Mouse (Mus musculus) lung, embryonic 14.5 days (tissue): ENCODE results near the gene Tsnax. TPM values are rescaled to one million over a fixed set of nuclear protein-coding genes. Genes with fewer than 3 reads are reported as not detected.

Experiments
- ATAC-seq: fragments of 200-750 bp; cut with Nextera tagmentation; 2 replicates; pipeline ENCODE4 v1.8.0; 2017; ENCODE audit warnings: mild to moderate bottlenecking, moderate TSS enrichment, moderate library complexity; ENCODE audit not compliant: insufficient read depth
- DNase-seq: peaks from one replicate; pipeline ENCODE4 v3.0.0-alpha.2; 2015
- H3K27ac ChIP-seq: fragments of 300-500 bp; sonication (generic); 2 replicates; pipeline ENCODE4 v1.5.1; 2014; ENCODE audit warnings: low read depth, mild to moderate bottlenecking, moderate library complexity
- H3K27me3 ChIP-seq: fragments of 300-500 bp; sonication (generic); 2 replicates; pipeline ENCODE4 v1.6.1; 2014; ENCODE audit warnings: low read length, control low read depth; ENCODE audit not compliant: insufficient read depth
- H3K36me3 ChIP-seq: fragments of 300-500 bp; sonication (generic); 2 replicates; pipeline ENCODE4 v1.6.1; 2014; ENCODE audit warnings: control low read depth; ENCODE audit not compliant: insufficient read depth
- H3K4me1 ChIP-seq: fragments of 300-500 bp; sonication (generic); 2 replicates; pipeline ENCODE4 v1.6.1; 2014; ENCODE audit warnings: antibody characterized with exemption, control low read depth; ENCODE audit not compliant: insufficient read depth
- H3K4me2 ChIP-seq: fragments of 300-500 bp; sonication (generic); 2 replicates; pipeline ENCODE4 v1.6.1; 2014; ENCODE audit warnings: mild to moderate bottlenecking
- H3K4me3 ChIP-seq: fragments of 300-500 bp; sonication (generic); 2 replicates; pipeline ENCODE4 v1.5.1; 2014; ENCODE audit warnings: low read depth, low read length
- H3K9ac ChIP-seq: fragments of 300-500 bp; sonication (generic); 2 replicates; pipeline ENCODE4 v1.6.1; 2014
- H3K9me3 ChIP-seq: fragments of 300-500 bp; sonication (generic); 2 replicates; pipeline ENCODE4 v1.6.1; 2016; ENCODE audit warnings: low read depth, low read length, control low read depth
- CTCF ChIP-seq: IDR thresholded peaks from 2 replicates; pipeline ENCODE4 v1.5.1; 2016; ENCODE audit warnings: antibody characterized with exemption, low read depth
- WGBS: fragments of 180-500 bp; shearing (Covaris S2); extraction: QIAGEN DNeasy Blood & Tissue Kit; methylation state at CpG from one replicate; pipeline ENCODE4 v1.1.7; 2014; 5-methylcytosine and 5-hydroxymethylcytosine counted together
- polyA plus RNA-seq: library from polyadenylated mRNA; unstranded; fragments of >200 nt; fragmentation: Nextera tagmentation; extraction: Ambion mirVana; gene quantifications from 2 replicates; pipeline ENCODE4 v1.2.1, GENCODE M21; 2014

The Tsnax gene
- polyA plus RNA-seq, 1 experiment from 2014 or later, result 131 TPM

DNA sequence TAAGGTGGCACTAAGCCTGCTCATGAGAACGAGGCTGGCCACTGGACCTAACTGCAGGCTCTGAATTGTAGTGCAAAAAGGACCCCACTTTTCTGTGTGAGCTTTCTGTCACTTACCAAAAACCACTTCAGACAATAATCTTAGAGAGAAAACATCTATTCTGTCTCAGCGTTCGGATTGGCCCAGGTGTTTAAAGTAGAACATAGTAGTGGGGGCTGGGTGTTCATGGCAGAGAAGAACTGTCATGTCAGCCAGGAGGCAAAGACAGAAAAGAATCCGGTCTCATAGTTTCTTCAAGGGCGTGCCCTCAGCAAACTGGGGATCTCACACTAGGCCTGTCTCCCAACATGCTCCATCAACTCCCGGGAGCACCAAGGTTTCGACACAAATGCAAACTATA is 34.8 kb upstream of the Tsnax start:
- Histone ChIP-seq H3K9ac (no peak overlapping the region), H3K9me3 (no peaks in the 10 kb centered on the region), H3K4me2 (no peak overlapping the region), H3K27me3 (no peaks in the 10 kb centered on the region), H3K4me3 (no peak overlapping the region), H3K4me1 (no peaks in the 10 kb centered on the region), H3K27ac (no peak overlapping the region), H3K36me3 (no peaks in the 10 kb centered on the region)
- DNase-seq (no peak), ATAC-seq (no peak)
- TF ChIP-seq CTCF, result no peak
- 72% methylated on average over 7 of the region's 7 CpGs for WGBS

DNA sequence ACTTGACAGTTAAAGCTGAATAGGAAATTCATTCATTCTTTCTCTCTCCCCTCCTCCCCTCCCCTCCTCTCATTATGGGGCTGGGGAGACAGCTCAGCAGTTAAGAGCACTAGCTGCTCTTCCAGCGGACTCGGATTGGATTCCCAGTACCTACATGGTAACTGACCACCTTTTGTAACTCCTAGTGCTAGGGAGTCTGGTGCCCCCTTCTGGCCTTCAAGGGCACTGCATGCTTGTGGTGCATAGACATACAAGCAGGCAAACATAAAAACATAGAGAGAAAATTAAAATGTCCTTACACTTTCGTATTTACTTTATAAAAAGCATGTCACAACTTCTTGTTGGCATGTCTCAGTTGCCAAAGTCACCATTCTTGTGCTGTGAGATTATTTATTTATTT is 32.8 kb upstream of the Tsnax start:
- Histone ChIP-seq H3K4me2 (no peak overlapping the region), H3K27ac (no peak overlapping the region), H3K27me3 (no peaks in the 10 kb centered on the region), H3K4me1 (no peaks in the 10 kb centered on the region), H3K4me3 (no peak overlapping the region), H3K36me3 (no peaks in the 10 kb centered on the region), H3K9ac (no peak overlapping the region), H3K9me3 (no peaks in the 10 kb centered on the region)
- peak; percentile 48 for TF ChIP-seq CTCF
- DNase-seq (no peak), ATAC-seq (no peak)
- 92% methylated on average over 3 of the region's 3 CpGs for WGBS

DNA sequence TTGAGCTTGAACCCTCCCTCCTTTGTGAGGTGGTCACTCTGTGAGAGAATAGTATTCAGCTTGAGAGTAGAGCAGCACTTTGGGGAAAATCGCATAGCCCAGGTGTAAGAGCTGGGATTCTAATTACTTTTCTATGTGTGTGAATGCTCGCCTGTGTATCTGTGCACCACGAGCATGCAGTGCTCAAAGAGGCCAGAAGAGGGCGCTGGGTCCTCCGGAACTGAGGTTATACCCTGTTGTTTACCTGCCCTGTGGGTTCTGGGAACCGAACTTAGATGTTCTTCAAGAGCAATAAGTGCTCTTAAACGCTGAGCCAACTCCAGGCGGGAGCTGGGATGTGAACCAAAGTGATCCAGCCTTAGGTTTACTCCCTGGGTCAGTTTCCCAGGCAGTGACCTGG is 32.0 kb upstream of the Tsnax start:
- no peak overlapping the region for H3K4me3 ChIP-seq
- H3K4me1 ChIP-seq, result no peaks in the 10 kb centered on the region
- no peak overlapping the region for H3K4me2 ChIP-seq
- H3K9me3 ChIP-seq, result no peaks in the 10 kb centered on the region
- no peaks in the 10 kb centered on the region for H3K27me3 ChIP-seq
- H3K36me3 ChIP-seq, result no peaks in the 10 kb centered on the region
- no peak overlapping the region for H3K9ac ChIP-seq
- ATAC-seq, result no peak
- DNase-seq, result no peak
- TF ChIP-seq CTCF, result peak; percentile 38; the same call in 1 of the 2 replicates
- H3K27ac ChIP-seq, result no peak overlapping the region
- 80% methylated on average over 8 of the region's 8 CpGs for WGBS

DNA sequence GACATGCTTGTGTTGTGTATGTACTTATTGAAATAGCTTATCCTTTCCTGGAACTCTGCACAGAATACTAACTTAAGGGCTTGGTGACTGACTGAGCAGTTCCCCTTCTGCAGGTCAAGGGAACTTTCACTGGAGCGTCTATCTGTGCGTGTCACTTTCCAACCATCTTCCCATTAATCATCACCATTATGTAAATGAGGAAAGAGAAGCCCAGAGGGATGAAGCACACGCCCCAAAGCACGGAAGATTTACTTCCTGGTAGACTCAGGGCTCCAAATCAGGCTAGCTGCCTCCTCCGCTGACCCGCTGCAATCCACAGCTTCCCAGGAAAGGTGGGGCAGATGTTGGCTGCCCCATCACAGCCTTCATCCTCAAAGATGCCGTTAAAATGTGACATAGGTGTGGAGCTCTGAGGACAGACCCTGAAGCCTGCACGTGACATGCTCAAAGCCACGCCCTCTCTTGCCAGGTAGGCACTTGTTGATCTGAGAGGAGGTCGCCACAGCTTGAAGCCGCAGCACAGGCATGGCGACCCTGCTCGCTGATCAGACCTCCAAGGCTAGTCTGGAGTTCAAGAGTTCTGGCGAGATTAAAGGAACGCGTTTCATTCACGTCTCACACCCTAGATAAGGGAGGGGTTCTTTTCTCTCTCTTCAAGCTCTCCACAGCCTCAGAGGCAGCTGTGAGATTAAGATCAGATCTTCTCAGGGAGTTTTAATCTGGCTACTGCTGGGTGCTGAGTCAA is 21.7 kb upstream of the Tsnax start:
- H3K4me1 ChIP-seq, result peaks cover 5% of the 10 kb centered on the region; the same call in 1 of the 2 replicates
- 0 out of 2 replicates have a peak, but pooled peaks cover 3% of the 10 kb centered on the region for H3K27me3 ChIP-seq
- H3K36me3 ChIP-seq, result no peaks in the 10 kb centered on the region
- peak overlapping the region; percentile 54 for H3K4me2 ChIP-seq
- H3K27ac ChIP-seq, result no peak overlapping the region
- no peak for TF ChIP-seq CTCF
- no peaks in the 10 kb centered on the region for H3K9me3 ChIP-seq
- ATAC-seq (no peak), DNase-seq (no peak)
- no peak overlapping the region for H3K9ac ChIP-seq
- 7% methylated on average over 17 of the region's 17 CpGs for WGBS
- H3K4me3 ChIP-seq, result peak overlapping the region; percentile 10; the same call in 1 of the 2 replicates

DNA sequence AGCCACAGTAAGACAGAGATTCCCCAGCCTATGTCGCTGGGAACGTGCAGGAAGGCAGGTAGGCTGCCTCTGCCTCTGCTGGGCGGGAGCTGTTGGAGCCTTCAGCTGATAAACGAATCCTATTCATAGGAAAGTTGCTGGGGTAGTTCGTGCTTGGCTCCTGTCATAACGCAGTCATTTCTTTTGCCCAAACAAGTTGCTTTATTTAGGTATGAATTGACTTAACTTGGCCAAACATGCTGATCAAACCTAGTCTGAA is 21.2 kb upstream of the Tsnax start:
- Histone ChIP-seq H3K27ac (no peak overlapping the region), H3K27me3 (0 out of 2 replicates have a peak, but pooled peaks cover 3% of the 10 kb centered on the region), H3K36me3 (no peaks in the 10 kb centered on the region), H3K4me1 (peaks cover 5% of the 10 kb centered on the region; the same call in 1 of the 2 replicates), H3K9me3 (no peaks in the 10 kb centered on the region), H3K4me3 (0 out of 2 replicates have a peak overlapping the region, but pooled peaks have one; percentile 10), H3K9ac (no peak overlapping the region), H3K4me2 (peak overlapping the region; percentile 54; the same call in 1 of the 2 replicates)
- WGBS, result 17% methylated on average over 6 of the region's 6 CpGs
- TF ChIP-seq CTCF, result no peak
- ATAC-seq (no peak), DNase-seq (no peak)

DNA sequence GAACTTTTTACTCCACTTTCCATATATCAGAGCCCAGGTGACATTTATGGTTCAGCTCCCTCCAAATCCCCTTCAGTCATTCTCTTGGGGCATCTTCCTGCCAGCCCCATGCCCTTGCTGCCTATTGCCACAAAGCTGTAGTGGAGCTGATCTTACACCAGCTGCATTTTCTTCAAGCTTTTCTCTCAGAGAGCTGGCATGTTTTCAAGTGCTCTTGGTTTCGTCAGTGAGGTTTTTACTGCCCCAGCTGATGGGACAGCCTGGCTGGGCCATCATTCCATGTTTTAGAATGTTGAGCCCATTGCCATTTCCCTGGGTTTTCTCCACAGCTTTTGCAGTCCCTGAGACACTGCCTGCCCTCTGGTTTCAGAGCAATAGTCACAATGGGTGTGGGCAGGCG is 17.0 kb upstream of the Tsnax start:
- Histone ChIP-seq H3K4me1 (peaks cover 5% of the 10 kb centered on the region; the same call in 1 of the 2 replicates), H3K27me3 (0 out of 2 replicates have a peak, but pooled peaks cover 3% of the 10 kb centered on the region), H3K27ac (no peak overlapping the region), H3K9me3 (0 out of 2 replicates have a peak, but pooled peaks cover 5% of the 10 kb centered on the region), H3K4me3 (no peak overlapping the region), H3K9ac (no peak overlapping the region), H3K4me2 (no peak overlapping the region), H3K36me3 (no peaks in the 10 kb centered on the region)
- TF ChIP-seq CTCF, result no peak
- ATAC-seq (no peak), DNase-seq (no peak)
- 67% methylated on average over 2 of the region's 2 CpGs for WGBS

DNA sequence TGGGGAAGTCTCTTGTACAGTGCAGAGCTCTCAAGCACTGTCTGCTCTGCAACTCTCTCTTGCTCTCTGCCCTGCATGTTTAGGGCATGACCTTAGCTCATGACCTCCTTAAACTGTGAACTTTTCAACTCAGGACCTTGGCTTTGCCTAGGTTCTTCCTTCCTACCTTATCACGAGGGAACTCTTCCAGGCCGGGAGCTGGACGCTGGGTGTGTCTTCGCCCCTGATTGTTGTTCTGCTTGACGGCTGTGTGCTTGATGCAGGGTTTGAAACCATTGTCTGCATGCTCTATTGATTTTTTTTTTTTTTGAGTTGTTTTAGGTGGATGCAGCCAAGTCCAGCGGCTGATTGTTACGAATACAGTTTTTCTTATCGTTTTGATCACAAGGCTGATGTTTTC is 11.3 kb downstream of the Tsnax start:
- no peak overlapping the region for H3K4me2 ChIP-seq
- no peaks in the 10 kb centered on the region for H3K27me3 ChIP-seq
- no peaks in the 10 kb centered on the region for H3K4me1 ChIP-seq
- no peak overlapping the region for H3K4me3 ChIP-seq
- peaks cover 58% of the 10 kb centered on the region for H3K36me3 ChIP-seq
- no peak overlapping the region for H3K27ac ChIP-seq
- H3K9ac ChIP-seq, result no peak overlapping the region
- no peaks in the 10 kb centered on the region for H3K9me3 ChIP-seq
- DNase-seq (no peak), ATAC-seq (no peak)
- WGBS, result 86% methylated on average over 8 of the region's 8 CpGs
- no peak for TF ChIP-seq CTCF

DNA sequence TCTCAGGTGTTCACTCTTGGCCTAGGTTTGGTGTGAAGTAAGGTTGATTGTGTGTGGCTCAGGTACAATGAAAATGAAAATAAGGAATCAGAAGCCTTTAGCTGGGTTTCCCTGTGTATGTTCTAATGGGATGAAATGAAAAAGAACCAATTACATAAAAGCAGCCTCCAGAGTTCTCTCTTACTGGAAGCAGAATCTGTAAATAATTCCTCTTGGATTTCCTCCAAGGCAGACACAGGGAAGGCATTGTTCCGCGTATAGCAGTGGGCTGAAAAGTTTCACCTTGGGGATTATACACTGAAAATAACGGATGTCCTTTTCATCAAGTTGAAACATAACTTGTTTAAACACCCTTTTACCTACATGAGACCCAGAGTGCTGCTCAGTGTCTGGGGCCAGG is 14.4 kb downstream of the Tsnax start:
- TF ChIP-seq CTCF, result no peak
- Histone ChIP-seq H3K4me3 (no peak overlapping the region), H3K4me2 (no peak overlapping the region), H3K9me3 (no peaks in the 10 kb centered on the region), H3K36me3 (peaks cover 82% of the 10 kb centered on the region), H3K4me1 (no peaks in the 10 kb centered on the region), H3K27me3 (no peaks in the 10 kb centered on the region), H3K9ac (no peak overlapping the region; the same call in 1 of the 2 replicates), H3K27ac (no peak overlapping the region)
- DNase-seq, result no peak
- ATAC-seq, result no peak
- WGBS, result 63% methylated on average over 3 of the region's 3 CpGs
